Mouse (Mus musculus) c-Kit-negative CD71-positive TER-119-positive erythroid progenitor cells, embryonic 14.5 days (primary cell): ENCODE measurements around the gene Vsig2.

ENCODE experiments used
- DNase-seq: peaks from one replicate; pipeline ENCODE4 v3.0.0-alpha.2; 2013; ENCODE audit warnings: low read depth, low spot score

Gene Vsig2

GRCm38 (mm10) chr9:37539170-37540025 is at the start of gene Vsig2:
TSS of gene Vsig2 (plus strand) at chr9:37539255.
- no peak for DNase-seq

DNA sequence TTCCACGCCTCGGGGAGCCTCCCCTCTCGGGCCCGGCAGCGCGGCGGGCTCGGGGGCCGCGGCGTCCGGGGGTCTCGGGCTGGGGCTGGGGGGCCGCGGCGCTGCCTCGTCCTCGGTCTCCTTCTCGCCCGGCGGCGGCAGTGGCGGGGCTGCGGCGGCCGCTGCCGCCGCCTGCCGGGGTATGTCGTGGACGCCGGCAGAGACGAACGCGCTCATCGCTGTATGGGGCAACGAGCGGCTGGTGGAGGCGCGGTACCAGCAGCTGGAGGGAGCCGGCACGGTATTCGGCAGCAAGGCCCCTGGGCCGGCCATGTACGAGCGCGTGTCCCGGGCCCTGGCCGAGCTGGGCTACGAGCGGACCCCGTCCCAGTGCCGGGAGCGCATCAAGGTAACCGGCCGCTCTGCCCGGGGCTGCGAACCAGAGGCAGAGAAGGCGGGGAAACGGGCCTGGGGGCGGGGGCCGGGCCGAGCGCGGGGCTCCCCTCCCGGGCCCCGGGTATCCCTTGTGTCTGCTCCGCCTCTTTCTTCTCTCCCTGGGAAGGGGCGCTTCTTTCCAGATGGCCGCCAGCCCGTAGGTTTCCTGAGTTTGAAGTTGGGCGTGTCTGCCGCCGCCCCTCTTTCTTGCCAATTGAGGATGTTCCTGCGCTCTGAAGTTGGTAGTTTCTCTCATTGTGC is 49.5 kb upstream of the Vsig2 start:
- DNase-seq, result no peak

- no peak for DNase-seq
Measured at GRCm38 (mm10) chr9:37495761-37496160, 43.3 kb upstream of the Vsig2 start.

DNA sequence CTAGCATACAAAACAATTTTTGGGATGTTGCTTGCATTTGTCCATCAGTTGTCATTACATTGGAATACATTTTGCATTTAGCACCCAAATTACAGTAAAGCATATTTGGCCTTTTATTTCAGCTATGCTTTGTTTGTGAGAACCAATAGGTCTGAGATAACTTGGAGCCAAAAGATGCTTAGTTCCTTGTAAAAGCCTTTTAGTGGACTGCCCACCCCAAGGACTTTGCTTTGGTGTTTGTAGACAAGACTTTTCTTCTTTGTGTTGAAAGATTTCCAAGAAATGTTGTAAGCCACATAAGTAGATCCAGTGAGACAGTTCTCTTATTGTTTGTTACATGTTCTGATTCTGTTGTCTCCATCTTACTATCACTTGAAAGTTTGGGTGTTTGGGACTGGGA is 42.7 kb upstream of the Vsig2 start:
- DNase-seq, result no peak

DNA sequence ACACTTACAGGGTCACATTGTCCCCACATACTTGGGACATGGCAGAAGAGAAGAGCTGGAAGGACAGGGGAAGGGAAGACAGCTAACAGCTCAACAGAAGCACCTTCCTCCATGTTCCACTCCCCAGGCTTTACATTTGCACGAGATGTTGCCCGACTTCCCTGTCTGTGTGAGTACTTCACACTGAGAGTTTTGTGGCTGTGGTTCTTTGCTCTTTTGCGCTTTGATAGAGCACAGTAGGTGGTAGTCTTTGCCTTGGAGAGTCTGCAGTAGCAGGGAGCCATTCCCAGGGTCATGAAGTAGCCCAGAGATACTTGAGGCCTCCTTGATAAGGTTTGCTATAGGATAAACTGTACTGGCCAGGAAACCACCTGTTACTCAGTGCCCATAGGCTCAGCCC is 38.9 kb upstream of the Vsig2 start:
- DNase-seq, result no peak

- no peak for DNase-seq
Measured at GRCm38 (mm10) chr9:37501170-37501569, 37.9 kb upstream of the Vsig2 start.

DNA sequence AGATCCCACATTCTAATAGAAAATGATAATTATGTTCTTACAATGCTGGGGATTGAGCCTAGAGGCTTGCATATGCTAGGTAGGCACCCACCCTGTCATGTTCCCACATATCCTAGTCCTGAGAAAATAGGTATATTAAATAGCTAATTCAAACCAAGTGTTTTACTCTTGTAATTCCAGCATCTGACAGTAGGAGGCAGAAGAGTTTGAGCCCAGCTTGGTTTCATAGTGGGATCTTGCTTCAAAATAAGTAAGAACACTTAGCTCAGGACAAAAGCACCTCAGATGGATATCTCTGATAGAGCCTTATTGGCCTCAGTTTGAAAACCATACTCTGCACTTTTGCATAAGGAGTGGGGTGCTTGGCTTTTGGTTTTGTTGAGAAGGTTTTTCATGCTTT is 34.7 kb upstream of the Vsig2 start:
- no peak for DNase-seq

DNA sequence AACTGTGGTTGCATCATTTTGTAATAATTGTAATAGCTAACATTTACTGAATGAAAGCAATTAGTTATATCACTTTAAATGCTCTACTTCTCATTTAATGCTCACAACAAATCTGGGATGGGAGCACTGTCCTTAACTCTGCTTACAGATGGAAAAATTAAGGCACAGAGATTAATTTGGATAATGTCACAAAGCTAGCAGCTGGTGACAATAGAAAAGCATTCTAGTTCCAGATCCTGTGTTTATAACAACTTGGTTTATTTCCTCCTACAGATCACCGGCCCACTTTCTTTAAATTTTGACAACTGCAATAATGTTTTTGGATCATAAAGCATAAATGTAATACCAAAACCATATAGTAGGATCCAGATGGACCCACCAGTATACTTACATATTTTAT is 33.0 kb upstream of the Vsig2 start:
- DNase-seq, result no peak

DNA sequence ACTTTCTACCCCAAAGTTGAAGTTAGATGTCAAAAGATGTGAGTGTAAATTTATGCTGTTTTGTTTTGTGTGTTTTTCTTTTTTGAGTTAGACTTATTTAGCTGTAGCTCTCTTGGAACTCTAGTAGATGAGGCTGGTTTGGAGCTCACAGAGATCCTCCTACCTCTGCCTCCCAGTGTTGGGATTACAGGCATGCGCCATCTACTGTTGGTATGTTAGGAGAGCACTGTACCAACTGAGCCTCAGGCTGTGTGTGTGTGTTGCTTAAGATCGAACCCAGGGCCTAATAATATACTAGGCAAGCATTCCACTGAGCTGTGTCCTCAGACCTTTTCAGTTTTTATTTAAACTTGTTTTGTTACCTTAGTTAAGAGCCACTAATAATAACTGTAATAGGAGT is 27.0 kb upstream of the Vsig2 start:
- no peak for DNase-seq

DNA sequence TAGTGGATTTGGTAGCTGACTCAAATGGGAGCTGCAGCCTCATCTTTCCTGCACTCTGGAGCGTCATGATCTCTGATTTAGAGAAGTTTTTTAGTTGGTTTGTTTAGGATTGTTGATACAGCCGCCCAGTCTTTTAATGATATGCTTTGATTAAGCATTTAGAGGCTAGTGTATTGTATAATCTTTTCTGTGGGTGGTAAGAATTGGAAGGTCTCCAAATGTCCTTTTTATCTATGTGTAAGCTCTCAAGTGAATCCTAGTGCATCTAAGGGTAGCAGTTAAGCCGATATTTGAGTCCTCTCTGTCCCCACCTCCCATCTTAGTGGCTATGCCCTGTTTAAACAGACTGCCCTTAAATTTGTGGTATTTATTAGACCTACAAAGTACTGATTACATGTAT is 24.6 kb upstream of the Vsig2 start:
- DNase-seq, result no peak

GRCm38 (mm10) chr9:37517467-37517866 is 21.6 kb upstream of the Vsig2 start:
- no peak for DNase-seq

- DNase-seq, result no peak
Measured at GRCm38 (mm10) chr9:37518991-37519390, 20.1 kb upstream of the Vsig2 start.

GRCm38 (mm10) chr9:37519995-37520394 is 19.1 kb upstream of the Vsig2 start:
- DNase-seq, result no peak

DNA sequence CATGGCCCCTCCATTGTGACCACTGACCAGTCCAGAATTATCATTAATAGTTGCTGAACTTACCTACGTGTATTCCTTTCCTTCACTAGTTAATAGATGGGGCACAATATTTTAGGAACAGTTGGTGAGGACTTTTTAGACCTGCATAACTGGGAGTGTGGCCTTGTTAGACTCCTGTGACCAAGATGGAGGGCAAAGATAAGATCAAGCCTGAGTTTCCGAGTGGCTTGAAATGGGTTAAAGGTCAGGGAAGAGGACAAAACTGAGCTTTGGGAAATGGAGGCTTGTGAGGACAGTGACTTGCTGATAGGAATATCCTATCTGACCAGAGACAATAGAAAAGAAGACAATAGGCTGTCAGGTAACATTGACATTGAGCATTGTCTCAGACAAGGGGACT is 13.6 kb upstream of the Vsig2 start:
- DNase-seq, result no peak

DNA sequence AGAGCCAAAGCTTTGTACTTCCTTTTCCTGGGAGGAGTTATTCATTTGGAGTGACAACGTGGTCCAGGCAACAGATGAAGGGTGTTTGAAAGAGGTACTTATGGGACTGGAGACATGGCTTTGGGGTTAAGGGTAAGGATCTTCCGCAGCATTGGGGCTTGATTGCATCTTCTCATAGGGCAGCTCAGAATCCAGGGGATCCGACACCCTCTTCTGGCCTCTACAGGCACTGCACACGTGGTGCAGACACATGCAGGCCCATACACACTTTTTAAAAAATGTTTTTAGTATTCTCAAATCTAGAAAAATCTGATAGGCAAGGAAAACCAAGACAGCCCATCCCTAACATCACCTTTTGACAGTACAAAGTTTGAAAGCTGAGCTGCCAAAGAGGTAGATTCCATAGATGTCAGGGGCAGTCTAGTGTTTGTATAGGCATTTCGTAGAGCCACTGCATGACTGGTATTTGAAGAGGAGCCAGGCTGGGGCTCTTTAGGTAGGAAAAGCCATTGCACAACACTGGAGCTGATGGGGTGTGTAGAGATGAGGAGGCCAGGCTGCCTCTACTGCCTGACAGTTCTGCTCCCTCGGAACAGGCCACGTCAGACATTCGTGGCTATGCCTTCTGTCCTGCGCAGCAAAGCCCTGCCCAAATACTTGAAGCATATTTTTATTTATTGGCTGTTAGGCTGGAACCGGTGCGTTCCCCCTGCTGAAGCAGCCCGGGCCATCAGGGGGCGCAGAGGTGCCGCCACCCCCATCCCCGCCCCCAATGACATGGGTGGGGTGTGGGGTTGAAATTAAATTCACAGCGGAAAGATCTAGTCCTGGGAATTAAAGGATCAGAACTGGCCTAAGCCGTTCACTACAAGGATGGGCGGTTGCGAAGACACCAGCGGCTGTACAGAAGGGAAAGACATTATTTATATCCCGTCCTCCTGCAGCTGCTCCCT is 12.3 kb upstream of the Vsig2 start:
- no peak for DNase-seq

- DNase-seq, result no peak
Measured at GRCm38 (mm10) chr9:37527396-37528224, 11.4 kb upstream of the Vsig2 start, which contains the start of gene Esam. TSS of gene Esam (plus strand) at chr9:37528078.

DNA sequence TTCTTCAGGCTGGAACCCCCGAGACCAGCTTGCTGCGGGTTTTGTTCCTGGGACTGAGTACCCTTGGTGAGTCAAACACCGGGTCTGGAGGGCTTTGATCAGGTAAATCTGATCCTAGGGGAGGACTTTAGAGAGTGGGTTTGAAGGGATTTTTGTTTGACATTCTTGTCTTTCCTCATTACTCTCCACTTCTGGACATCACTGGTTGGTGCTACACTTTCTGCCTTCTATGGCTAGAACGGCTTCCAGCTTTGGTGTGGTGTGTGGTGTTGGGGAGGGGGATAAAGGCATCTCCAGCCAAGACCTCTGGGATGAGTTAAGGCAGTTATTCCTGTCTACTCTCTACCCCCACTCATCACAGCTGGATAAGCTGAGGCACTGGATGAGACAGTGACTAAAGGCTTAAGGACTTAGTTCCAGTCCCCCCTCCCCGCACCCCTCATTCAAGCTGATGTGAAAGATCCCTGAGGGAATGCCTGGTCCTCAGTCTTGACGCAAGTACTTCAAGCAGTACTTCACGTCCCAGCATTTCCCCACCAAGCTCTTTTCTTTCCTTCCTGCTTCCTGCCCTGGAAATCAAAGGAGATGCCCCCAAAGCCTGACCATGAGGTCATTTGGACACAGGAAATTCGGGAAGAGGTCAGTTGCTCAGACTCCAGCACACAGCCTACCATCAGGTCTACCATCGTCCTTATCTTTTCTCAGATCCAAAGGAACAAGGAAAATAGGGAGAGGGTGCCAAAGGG is 10.7 kb upstream of the Vsig2 start:
- DNase-seq, result no peak

- no peak for DNase-seq
Measured at GRCm38 (mm10) chr9:37530031-37530887, 8.8 kb upstream of the Vsig2 start.
